15 mouse cellular contexts compared by ENCODE assay signal in the genomic region with DNA sequence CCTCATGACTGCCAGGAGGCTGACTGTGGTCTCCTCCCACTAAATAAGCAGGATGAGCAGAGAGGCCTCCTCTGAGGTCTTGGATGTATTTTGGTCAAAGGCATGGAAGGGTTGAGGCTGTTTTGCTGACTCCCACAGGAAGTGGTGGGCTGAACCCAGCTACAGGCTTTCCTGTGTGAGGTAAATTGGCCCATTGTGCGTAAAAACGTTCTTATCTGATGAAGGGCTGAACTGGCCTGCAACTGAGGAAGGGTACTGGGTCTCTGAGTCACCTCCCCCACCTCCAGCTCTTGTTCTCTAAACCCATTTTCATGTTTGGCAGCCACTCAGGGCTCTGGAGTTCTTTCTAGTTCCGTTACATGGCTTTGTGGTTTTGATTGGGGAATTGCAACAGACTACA.
DNase-seq lines count a peak whose midpoint lies in the region; ATAC-seq and TF ChIP-seq lines count a peak whose summit lies in the region.
"Had no signal": no experiment of that assay in that cellular context is flagged by ENCODE, and none has a peak within 500 bp of the region (broad histone marks: within the 10 kb centered on the region; RNA-seq: fewer than 3 reads in every experiment).

No protein-coding gene starts in this region.

- WGBS in kidney, postnatal 0 days: 42% methylated on average over 3 of the region's 3 CpGs
- WGBS in lung, postnatal 0 days: 30% methylated on average over 3 of the region's 3 CpGs

- H3K36me3 ChIP-seq in kidney, postnatal 0 days (ENCODE audit: insufficient read depth, low read length): no peaks in the 10 kb centered on the region
- no peaks in the 10 kb centered on the region for H3K36me3 ChIP-seq in lung, postnatal 0 days (ENCODE audit: insufficient read depth, low read length)
- H3K36me3 ChIP-seq: G1E; intestine, embryonic 15.5 days had no signal

- no peak overlapping the region for H3K4me3 ChIP-seq in kidney, postnatal 0 days (replicated peaks; ENCODE audit: low read depth, low read length)
- no peak overlapping the region for H3K4me3 ChIP-seq in lung, postnatal 0 days (ENCODE audit: low read depth, low read length)
- H3K4me3 ChIP-seq: erythroblast, embryonic 14.5 days; intestine, embryonic 15.5 days; left cerebral cortex, adult 2 months had no signal

- H3K9me3 ChIP-seq in kidney, postnatal 0 days (replicated peaks; ENCODE audit: low read length): no peaks in the 10 kb centered on the region
- no peaks in the 10 kb centered on the region for H3K9me3 ChIP-seq in lung, postnatal 0 days (ENCODE audit: low read length)
- H3K9me3 ChIP-seq: intestine, embryonic 15.5 days had no signal

- TF ChIP-seq EP300 in lung, postnatal 0 days (IDR thresholded peaks at IDR 0.05): peak; percentile 90

- H3K27ac ChIP-seq in kidney, postnatal 0 days: 0 out of 2 replicates have a peak overlapping the region, but pooled peaks have one; percentile 36
- peak overlapping the region; percentile 27; the same call in 1 of the 2 replicates for H3K27ac ChIP-seq in lung, postnatal 0 days (ENCODE audit: low read length)
- H3K27ac ChIP-seq: intestine, embryonic 15.5 days; left cerebral cortex, adult 2 months; liver, embryonic 14.5 days had no signal

- in situ Hi-C loops in Patski (cut with MboI; ENCODE audit: low pct_unique_long_range_greater_than_20kb): no loop called here

- POLR2A ChIA-PET in Patski (lab: Charles Lee): no interaction called here

- no peak for ATAC-seq in kidney, postnatal 0 days (replicated peaks; ENCODE audit: low FRiP score, low read depth)
- peak; percentile 46 for ATAC-seq in Patski
- ATAC-seq in lung, postnatal 0 days: peak; percentile 90
- ATAC-seq: intestine, embryonic 15.5 days had no signal

- no peaks in the 10 kb centered on the region for H3K4me1 ChIP-seq in kidney, postnatal 0 days (replicated peaks; ENCODE audit: insufficient read depth, low read length)
- no peaks in the 10 kb centered on the region for H3K4me1 ChIP-seq in lung, postnatal 0 days (ENCODE audit: insufficient read depth, low read depth, low read length)
- H3K4me1 ChIP-seq: intestine, embryonic 15.5 days had no signal

- H3K4me2 ChIP-seq in kidney, postnatal 0 days (ENCODE audit: low read length): no peak overlapping the region
- H3K4me2 ChIP-seq in lung, postnatal 0 days (replicated peaks; ENCODE audit: low read depth, low read length): no peak overlapping the region
- H3K4me2 ChIP-seq: intestine, embryonic 15.5 days had no signal

- CTCF ChIA-PET in Patski (lab: Charles Lee): interaction anchor here (0.9 to 2.1 kb wide), 6 partner anchors 9 to 47 kb away, joined by 3 to 15 read pairs (median 4); no protein-coding TSS in a partner anchor

- no peaks in the 10 kb centered on the region for H3K27me3 ChIP-seq in kidney, postnatal 0 days (ENCODE audit: insufficient read depth, low read length)
- peaks cover 4% of the 10 kb centered on the region for H3K27me3 ChIP-seq in Patski
- no peaks in the 10 kb centered on the region for H3K27me3 ChIP-seq in lung, postnatal 0 days (replicated peaks; ENCODE audit: insufficient read depth, low read length)
- H3K27me3 ChIP-seq: intestine, embryonic 15.5 days had no signal

- no peak for TF ChIP-seq CTCF in kidney, postnatal 0 days (IDR thresholded peaks at IDR 0.05; ENCODE audit: low read depth)
- no peak for TF ChIP-seq CTCF in Patski (IDR thresholded peaks at IDR 0.05)
- TF ChIP-seq CTCF in lung, postnatal 0 days (IDR thresholded peaks at IDR 0.05): no peak

- DNase-seq in kidney, postnatal 0 days (ENCODE audit: low spot score): peak; percentile 19
- no peak for DNase-seq in kidney, postnatal 25 days
- DNase-seq in Patski (ENCODE audit: low read depth, low spot score): no peak
- DNase-seq in lung, postnatal 0 days (ENCODE audit: low spot score): peak; percentile 61
- DNase-seq in thymus, postnatal 0 days (ENCODE audit: low spot score): peak; percentile 82
- no peak for DNase-seq in frontal cortex, postnatal 36 days (ENCODE audit: low spot score in 2 of 2)
- no peak for DNase-seq in retina, postnatal 1 day
- no peak for DNase-seq in cerebellum, adult 11-12 months
- DNase-seq: adrenal gland, postnatal 10 days; cerebellum, adult 9-11 months had no signal

- H3K9ac ChIP-seq in kidney, postnatal 0 days (ENCODE audit: low read depth, low read length): no peak overlapping the region
- H3K9ac ChIP-seq in lung, postnatal 0 days (replicated peaks; ENCODE audit: low read depth): no peak overlapping the region
- H3K9ac ChIP-seq: intestine, embryonic 15.5 days; liver, embryonic 14.5 days had no signal

Comparison
In these comparisons a context has a peak if more than half of its experiments do, and no peak if none do; other contexts are left out.
1. DNase-seq: peak in kidney, postnatal 0 days (single experiment), lung, postnatal 0 days (single experiment) and thymus, postnatal 0 days (single experiment); none in kidney, postnatal 25 days (0 of 2), Patski (single experiment), frontal cortex, postnatal 36 days (0 of 2), retina, postnatal 1 day (single experiment) and cerebellum, adult 11-12 months (single experiment).